Mouse (Mus musculus) neural tube, embryonic 12.5 days (tissue): ENCODE results near the gene Mrrf. TPM values are rescaled to one million over a fixed set of nuclear protein-coding genes. Genes with fewer than 3 reads are reported as not detected.

Experiments used
- ATAC-seq: fragments of 200-750 bp; cut with Nextera tagmentation; 2 replicates; pipeline ENCODE4 v1.8.0; 2017; ENCODE audit warnings: low read depth, mild to moderate bottlenecking, moderate TSS enrichment, moderate library complexity; ENCODE audit not compliant: low FRiP score
- H3K27ac ChIP-seq: fragments of 300-500 bp; sonication (generic); 2 replicates; pipeline ENCODE4 v1.5.1; 2016
- H3K27me3 ChIP-seq: fragments of 300-500 bp; sonication (generic); replicated peaks from 2 replicates; pipeline ENCODE4 v1.6.1; 2016; ENCODE audit warnings: mild to moderate bottlenecking
- H3K36me3 ChIP-seq: fragments of 300-500 bp; sonication (generic); 2 replicates; pipeline ENCODE4 v1.6.1; 2016; ENCODE audit warnings: mild to moderate bottlenecking
- H3K4me1 ChIP-seq: fragments of 300-500 bp; sonication (generic); 2 replicates; pipeline ENCODE4 v1.6.1; 2016
- H3K4me2 ChIP-seq: fragments of 300-500 bp; sonication (generic); replicated peaks from 2 replicates; pipeline ENCODE4 v1.6.1; 2016; ENCODE audit warnings: mild to moderate bottlenecking
- H3K4me3 ChIP-seq: fragments of 300-500 bp; sonication (generic); 2 replicates; pipeline ENCODE4 v1.5.1; 2016
- H3K9ac ChIP-seq: fragments of 300-500 bp; sonication (generic); 2 replicates; pipeline ENCODE4 v1.6.1; 2016; ENCODE audit warnings: mild to moderate bottlenecking
- H3K9me3 ChIP-seq: fragments of 300-500 bp; sonication (generic); 2 replicates; pipeline ENCODE4 v1.6.1; 2016; ENCODE audit warnings: mild to moderate bottlenecking
- WGBS: fragments of 180-500 bp; shearing (Covaris S2); methylation state at CpG from one replicate; pipeline ENCODE4 v1.1.7; 2016; 5-methylcytosine and 5-hydroxymethylcytosine counted together
- polyA plus RNA-seq: library from polyadenylated mRNA; unstranded; fragments of >200 nt; fragmentation: Nextera tagmentation; extraction: Ambion mirVana; gene quantifications from 2 replicates; pipeline ENCODE4 v1.2.1, GENCODE M21; 2016

The Mrrf gene
- polyA plus RNA-seq, 1 experiment from 2014 or later = 23.1 TPM

DNA sequence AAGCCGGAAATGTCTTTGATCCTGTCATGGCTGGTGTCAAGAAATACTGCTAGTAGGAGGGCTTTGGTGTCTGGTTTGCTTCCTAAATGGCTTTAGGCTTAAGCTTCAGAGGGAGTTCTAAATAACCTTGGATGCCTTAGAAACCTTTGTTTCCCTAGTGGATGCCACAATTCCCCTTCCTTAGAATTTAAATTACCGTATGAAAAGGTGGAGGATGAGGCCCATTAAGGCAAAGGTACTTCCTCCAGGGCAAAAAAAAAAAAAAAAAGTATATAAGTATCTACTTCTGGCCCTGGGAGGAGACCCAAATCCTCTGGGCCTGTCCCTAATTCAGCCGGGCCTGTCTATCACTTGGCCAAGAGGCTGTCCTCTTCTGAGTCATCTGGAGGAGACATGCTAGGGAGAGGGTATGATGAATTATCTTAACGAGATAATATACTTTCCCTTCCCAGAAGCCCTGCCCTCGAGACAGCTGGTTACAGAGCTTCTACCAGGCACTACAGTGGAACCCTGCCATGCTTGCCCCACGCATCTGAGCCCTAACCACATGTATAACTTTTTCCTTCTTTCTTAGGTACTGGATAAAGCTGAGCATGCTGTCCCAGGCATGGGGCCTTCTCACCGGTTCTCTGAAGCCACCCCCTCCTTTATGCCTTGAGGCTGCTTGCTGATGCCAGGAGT, 86.1 kb downstream of the Mrrf start:
- Histone ChIP-seq H3K9ac (no peak overlapping the region), H3K27me3 (no peaks in the 10 kb centered on the region), H3K4me3 (no peak overlapping the region), H3K4me2 (no peak overlapping the region), H3K9me3 (no peaks in the 10 kb centered on the region), H3K4me1 (no peaks in the 10 kb centered on the region; the same call in 1 of the 2 replicates), H3K27ac (no peak overlapping the region), H3K36me3 (no peaks in the 10 kb centered on the region)
- WGBS = 61% methylated on average over 7 of the region's 7 CpGs
- no peak for ATAC-seq

DNA sequence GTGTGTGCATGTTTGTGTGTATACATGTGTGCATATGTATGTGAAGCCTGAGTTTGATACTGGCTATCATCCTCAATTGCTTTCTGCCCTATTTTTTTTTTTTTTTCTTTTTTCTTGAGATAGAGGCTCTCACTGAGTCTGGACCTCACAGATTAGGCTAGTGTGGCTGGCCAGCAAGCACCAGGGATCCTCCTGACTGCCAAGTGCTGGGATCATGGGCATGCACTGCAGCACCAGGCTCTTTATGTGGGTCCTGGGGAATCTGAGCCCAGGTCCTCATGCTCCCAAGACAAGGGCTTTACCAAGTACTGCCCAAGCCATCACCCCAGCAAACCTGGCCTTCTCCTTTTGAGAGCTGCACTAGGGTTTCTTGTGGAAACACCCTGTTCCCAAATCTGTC, 87.2 kb downstream of the Mrrf start:
- Histone ChIP-seq H3K27me3 (no peaks in the 10 kb centered on the region), H3K27ac (no peak overlapping the region), H3K4me1 (no peaks in the 10 kb centered on the region), H3K4me3 (no peak overlapping the region), H3K36me3 (no peaks in the 10 kb centered on the region), H3K9ac (no peak overlapping the region), H3K9me3 (no peaks in the 10 kb centered on the region), H3K4me2 (no peak overlapping the region)
- ATAC-seq = no peak

- Histone ChIP-seq H3K36me3 (no peaks in the 10 kb centered on the region), H3K9me3 (no peaks in the 10 kb centered on the region), H3K4me1 (no peaks in the 10 kb centered on the region), H3K4me3 (no peak overlapping the region), H3K4me2 (no peak overlapping the region), H3K27ac (no peak overlapping the region), H3K27me3 (0 out of 2 replicates have a peak, but pooled peaks cover 2% of the 10 kb centered on the region), H3K9ac (no peak overlapping the region)
- 88% methylated on average over 7 of the region's 7 CpGs for WGBS
- ATAC-seq = no peak
These were observed 88.0 kb downstream of the Mrrf start for GRCm38 (mm10) chr2:36224153-36224552.

DNA sequence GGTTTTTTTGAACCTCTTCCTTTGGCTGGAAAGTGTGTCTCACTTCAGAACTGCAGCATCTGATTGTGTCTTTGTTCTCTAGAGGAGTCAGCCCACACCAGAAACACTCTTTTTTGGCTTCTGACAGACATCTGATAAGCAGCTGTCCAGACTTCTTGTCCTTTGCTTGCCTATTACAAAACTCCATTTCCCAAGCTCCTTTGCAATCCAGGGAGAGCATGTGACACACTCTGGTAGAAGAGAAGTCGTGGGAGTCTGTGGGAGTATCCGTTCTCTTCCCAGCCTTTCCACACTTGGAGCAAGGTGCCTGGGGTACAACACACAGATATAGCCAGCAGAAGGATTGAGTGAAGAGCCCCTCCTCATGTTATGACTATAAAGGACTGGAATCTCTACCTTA, 88.4 kb downstream of the Mrrf start:
- ATAC-seq = no peak
- Histone ChIP-seq H3K4me2 (no peak overlapping the region), H3K9me3 (no peaks in the 10 kb centered on the region), H3K4me1 (no peaks in the 10 kb centered on the region), H3K27me3 (0 out of 2 replicates have a peak, but pooled peaks cover 4% of the 10 kb centered on the region), H3K27ac (no peak overlapping the region), H3K4me3 (no peak overlapping the region), H3K36me3 (no peaks in the 10 kb centered on the region), H3K9ac (no peak overlapping the region)
- 47% methylated on average over 2 of the region's 2 CpGs for WGBS

GRCm38 (mm10) chr2:36230366-36230765, 94.2 kb downstream of the Mrrf start, which contains the start of gene Ptgs1:
Gene Ptgs1 (plus strand): TSS chr2:36230426.
- Histone ChIP-seq H3K4me1 (peaks cover 8% of the 10 kb centered on the region; the same call in 1 of the 2 replicates), H3K4me2 (peak within 1 kb of the TSS; percentile 65), H3K9me3 (no peaks in the 10 kb centered on the region), H3K36me3 (no peaks in the 10 kb centered on the region), H3K27me3 (peaks cover 14% of the 10 kb centered on the region), H3K4me3 (peak within 1 kb of the TSS; percentile 31), H3K9ac (peak within 1 kb of the TSS; percentile 44; the same call in 1 of the 2 replicates), H3K27ac (no peak within 1 kb of the TSS)
- peak; percentile 44; the same call in 1 of the 2 replicates for ATAC-seq
- WGBS = 2% methylated on average over 18 of the region's 18 CpGs

DNA sequence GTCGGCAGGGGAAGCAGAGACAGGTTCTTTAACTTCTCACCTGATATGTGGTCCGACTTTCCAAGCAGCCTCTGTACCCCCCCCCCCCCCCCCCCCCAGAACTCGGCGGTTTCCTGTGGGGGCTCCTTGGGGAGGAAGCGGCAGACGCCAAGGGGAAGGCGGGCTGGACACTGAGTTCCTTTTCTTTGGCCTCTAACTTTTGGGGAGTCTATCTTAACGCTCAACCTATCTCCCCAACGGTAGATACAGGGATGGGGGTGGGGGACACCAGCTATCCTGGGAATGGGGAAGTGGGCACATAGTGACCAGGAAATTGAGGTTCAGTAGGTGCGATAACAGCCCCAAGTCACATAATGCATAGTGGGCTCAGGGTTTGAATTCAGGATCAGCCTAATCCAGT, 94.8 kb downstream of the Mrrf start:
- H3K9me3 ChIP-seq = no peaks in the 10 kb centered on the region
- no peaks in the 10 kb centered on the region for H3K36me3 ChIP-seq
- H3K4me1 ChIP-seq = peaks cover 8% of the 10 kb centered on the region; the same call in 1 of the 2 replicates
- no peak for ATAC-seq
- H3K27ac ChIP-seq = no peak overlapping the region
- H3K4me2 ChIP-seq = peak overlapping the region; percentile 65
- 42% methylated on average over 9 of the region's 10 CpGs for WGBS
- H3K9ac ChIP-seq = peak overlapping the region; percentile 44; the same call in 1 of the 2 replicates
- H3K27me3 ChIP-seq = peaks cover 14% of the 10 kb centered on the region
- H3K4me3 ChIP-seq = peak overlapping the region; percentile 31; the same call in 1 of the 2 replicates

DNA sequence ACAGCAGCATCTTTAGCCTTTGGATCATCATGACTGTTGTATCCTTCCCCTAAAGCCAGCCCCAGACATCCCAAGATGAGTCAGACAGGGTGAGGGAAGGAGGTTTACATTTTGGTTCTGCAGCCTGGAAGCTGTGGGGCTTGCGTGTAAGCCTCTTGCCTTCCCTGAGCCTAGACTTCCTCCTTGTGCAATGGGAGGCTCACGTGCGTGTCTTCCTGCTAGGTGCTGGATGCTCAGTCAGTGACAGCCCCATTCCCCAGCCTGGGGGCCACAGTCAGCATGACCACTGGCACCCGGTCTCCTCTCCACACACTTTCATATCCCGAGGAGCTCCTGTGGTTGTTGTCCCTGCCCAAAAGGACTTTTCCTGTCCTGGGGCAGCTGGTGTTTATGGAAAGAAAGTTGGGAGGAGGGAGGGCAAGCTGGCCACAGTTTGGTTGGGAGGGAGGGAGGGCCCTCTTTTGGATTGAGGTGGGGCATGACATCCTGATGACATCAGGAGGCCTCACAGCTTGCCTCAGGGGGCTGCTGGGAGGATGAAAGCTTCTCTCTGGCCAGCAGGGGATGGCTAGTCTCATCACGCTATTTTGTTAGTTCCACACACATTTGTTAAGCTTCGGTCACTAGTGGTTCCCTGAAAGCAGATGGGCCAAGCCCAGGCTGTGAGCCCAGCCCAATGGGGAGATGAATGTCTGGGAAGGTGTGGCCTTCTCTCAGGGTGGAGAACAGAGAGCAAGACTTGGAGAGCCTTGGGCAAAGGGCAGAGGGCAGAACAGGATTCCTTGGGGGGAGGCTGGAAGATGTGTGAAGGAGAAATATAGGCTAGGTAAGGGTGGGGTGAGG, 98.6 kb downstream of the Mrrf start:
- WGBS = 65% methylated on average over 7 of the region's 7 CpGs
- no peak overlapping the region for H3K27ac ChIP-seq
- no peak overlapping the region for H3K9ac ChIP-seq
- no peaks in the 10 kb centered on the region for H3K36me3 ChIP-seq
- ATAC-seq = no peak
- H3K4me2 ChIP-seq = no peak overlapping the region
- peaks cover 10% of the 10 kb centered on the region for H3K27me3 ChIP-seq
- no peaks in the 10 kb centered on the region for H3K9me3 ChIP-seq
- H3K4me3 ChIP-seq = no peak overlapping the region
- peaks cover 8% of the 10 kb centered on the region; the same call in 1 of the 2 replicates for H3K4me1 ChIP-seq

- Histone ChIP-seq H3K9ac (no peak overlapping the region), H3K9me3 (no peaks in the 10 kb centered on the region), H3K27ac (no peak overlapping the region), H3K27me3 (peaks cover 6% of the 10 kb centered on the region), H3K4me3 (no peak overlapping the region), H3K4me1 (no peaks in the 10 kb centered on the region), H3K4me2 (no peak overlapping the region), H3K36me3 (no peaks in the 10 kb centered on the region)
- no peak for ATAC-seq
- 53% methylated on average over 4 of the region's 4 CpGs for WGBS
These were observed 99.7 kb downstream of the Mrrf start for GRCm38 (mm10) chr2:36235917-36236316.

DNA sequence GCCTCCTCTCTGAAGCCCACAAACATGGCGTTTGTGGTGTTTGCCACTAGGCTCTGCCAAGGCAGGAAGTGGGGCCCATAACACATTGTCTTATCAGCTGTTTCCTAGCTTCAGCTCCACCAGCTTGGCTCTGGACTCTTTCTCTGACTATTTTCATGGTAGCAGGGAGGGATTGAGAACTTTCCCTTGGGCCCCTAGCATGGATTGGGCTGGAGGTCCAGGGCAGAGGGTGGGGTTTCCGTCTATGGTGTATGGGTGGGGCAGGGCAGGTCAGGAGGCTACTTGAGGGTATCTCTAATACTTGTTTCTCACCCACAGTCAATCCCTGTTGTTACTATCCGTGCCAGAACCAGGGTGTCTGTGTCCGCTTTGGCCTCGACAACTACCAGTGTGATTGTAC, 100.7 kb downstream of the Mrrf start:
- H3K36me3 ChIP-seq = no peaks in the 10 kb centered on the region
- WGBS = 91% methylated on average over 5 of the region's 5 CpGs
- no peaks in the 10 kb centered on the region for H3K4me1 ChIP-seq
- no peaks in the 10 kb centered on the region for H3K27me3 ChIP-seq
- ATAC-seq = no peak
- H3K27ac ChIP-seq = no peak overlapping the region
- no peak overlapping the region for H3K4me2 ChIP-seq
- no peaks in the 10 kb centered on the region for H3K9me3 ChIP-seq
- H3K9ac ChIP-seq = no peak overlapping the region
- H3K4me3 ChIP-seq = no peak overlapping the region

GRCm38 (mm10) chr2:36237557-36237956, 101.4 kb downstream of the Mrrf start:
- WGBS = 93% methylated on average over 6 of the region's 6 CpGs
- Histone ChIP-seq H3K9me3 (no peaks in the 10 kb centered on the region), H3K36me3 (no peaks in the 10 kb centered on the region), H3K9ac (no peak overlapping the region), H3K4me1 (no peaks in the 10 kb centered on the region), H3K27ac (no peak overlapping the region), H3K27me3 (no peaks in the 10 kb centered on the region), H3K4me3 (no peak overlapping the region), H3K4me2 (no peak overlapping the region)
- ATAC-seq = no peak

DNA sequence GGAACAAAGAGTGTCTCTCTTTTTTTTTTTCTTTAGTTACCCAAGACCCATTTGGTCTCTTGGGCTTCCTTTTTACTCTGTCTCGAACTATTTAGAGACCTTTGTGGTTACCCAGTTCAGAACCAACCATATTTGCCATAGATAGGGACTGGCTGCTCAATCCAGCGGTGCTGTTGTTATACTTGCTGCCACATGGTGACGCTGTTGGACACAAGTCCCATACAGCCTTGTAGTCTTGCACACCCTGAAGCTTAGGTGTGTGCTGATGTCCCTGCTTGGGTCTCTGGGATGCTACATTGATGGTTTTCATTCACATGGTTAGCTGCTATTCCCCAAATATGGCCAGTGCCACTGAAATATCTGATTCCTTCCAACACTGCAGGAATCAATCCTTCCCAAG, 102.3 kb downstream of the Mrrf start:
- Histone ChIP-seq H3K9ac (no peak overlapping the region), H3K36me3 (no peaks in the 10 kb centered on the region), H3K27ac (no peak overlapping the region), H3K4me2 (no peak overlapping the region), H3K9me3 (no peaks in the 10 kb centered on the region), H3K4me1 (no peaks in the 10 kb centered on the region), H3K4me3 (no peak overlapping the region), H3K27me3 (no peaks in the 10 kb centered on the region)
- 78% methylated on average over 3 of the region's 3 CpGs for WGBS
- ATAC-seq = no peak

DNA sequence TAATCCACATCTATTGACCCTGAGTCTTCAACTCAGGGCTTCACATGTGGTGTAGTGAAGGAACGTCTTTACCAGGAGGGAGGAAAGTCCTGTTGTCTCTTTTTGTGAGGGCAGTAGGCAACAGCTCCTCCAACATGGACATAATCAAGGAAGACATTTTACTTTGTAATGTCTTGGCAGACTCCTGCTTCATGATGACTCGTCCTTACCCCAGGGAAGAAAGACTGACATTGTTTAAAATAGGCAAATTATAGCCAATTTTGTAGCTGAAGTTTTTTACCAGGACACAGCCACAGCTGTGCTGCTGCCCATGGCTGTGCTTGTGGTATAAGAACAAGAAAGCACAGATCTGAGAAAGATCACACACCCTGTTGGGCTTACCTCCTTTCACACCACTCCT, 102.8 kb downstream of the Mrrf start:
- Histone ChIP-seq H3K9ac (no peak overlapping the region), H3K4me1 (no peaks in the 10 kb centered on the region), H3K36me3 (no peaks in the 10 kb centered on the region), H3K4me3 (no peak overlapping the region), H3K4me2 (no peak overlapping the region), H3K27ac (no peak overlapping the region), H3K27me3 (no peaks in the 10 kb centered on the region), H3K9me3 (no peaks in the 10 kb centered on the region)
- 88% methylated on average over 2 of the region's 2 CpGs for WGBS
- ATAC-seq = no peak
